Mouse (Mus musculus): ENCODE results near the gene Rtkn.

Rtkn gene

GRCm38 (mm10) chr6:83172240-83172920 lies 37.1 kb downstream of the Rtkn start:
- no peak for DNase-seq (ENCODE audit: low spot score in 2 of 2)

- no peak for DNase-seq (ENCODE audit: low spot score in 2 of 2)
These were observed 40.7 kb downstream of the Rtkn start for GRCm38 (mm10) chr6:83175996-83176395.

GRCm38 (mm10) chr6:83179390-83180117 lies 44.3 kb downstream of the Rtkn start:
- no peak for DNase-seq (ENCODE audit: low spot score in 2 of 2)

GRCm38 (mm10) chr6:83180605-83181004 lies 45.3 kb downstream of the Rtkn start:
- no peak for DNase-seq (ENCODE audit: low spot score in 2 of 2)

- DNase-seq (ENCODE audit: low spot score in 2 of 2), result peak in 1 of 2 experiments; percentile 6
These were observed 49.7 kb downstream of the Rtkn start for GRCm38 (mm10) chr6:83184858-83185435.

GRCm38 (mm10) chr6:83185895-83186861 lies 50.9 kb downstream of the Rtkn start:
- DNase-seq (ENCODE audit: low spot score in 2 of 2), result peak; percentile 85 to 88

- DNase-seq (ENCODE audit: low spot score in 2 of 2), result no peak
These were observed 51.7 kb downstream of the Rtkn start for GRCm38 (mm10) chr6:83186946-83187345.

GRCm38 (mm10) chr6:83193571-83193970 lies 58.3 kb downstream of the Rtkn start:
- no peak for DNase-seq (ENCODE audit: low spot score in 2 of 2)

- peak; percentile 57 to 61 for DNase-seq (ENCODE audit: low spot score in 2 of 2)
These were observed 62.2 kb downstream of the Rtkn start for GRCm38 (mm10) chr6:83197345-83198004.

All from frontal cortex, postnatal 10 days (tissue).